Mouse (Mus musculus) kidney, postnatal 25 days (tissue): ENCODE results near the gene Snai1.

Source experiments
- DNase-seq, 2 experiments: peaks; one replicate each; pipeline ENCODE4 v3.0.0; 2021; ENCODE audit warnings: mixed read lengths in 2 of 2

Snai1 gene

DNA sequence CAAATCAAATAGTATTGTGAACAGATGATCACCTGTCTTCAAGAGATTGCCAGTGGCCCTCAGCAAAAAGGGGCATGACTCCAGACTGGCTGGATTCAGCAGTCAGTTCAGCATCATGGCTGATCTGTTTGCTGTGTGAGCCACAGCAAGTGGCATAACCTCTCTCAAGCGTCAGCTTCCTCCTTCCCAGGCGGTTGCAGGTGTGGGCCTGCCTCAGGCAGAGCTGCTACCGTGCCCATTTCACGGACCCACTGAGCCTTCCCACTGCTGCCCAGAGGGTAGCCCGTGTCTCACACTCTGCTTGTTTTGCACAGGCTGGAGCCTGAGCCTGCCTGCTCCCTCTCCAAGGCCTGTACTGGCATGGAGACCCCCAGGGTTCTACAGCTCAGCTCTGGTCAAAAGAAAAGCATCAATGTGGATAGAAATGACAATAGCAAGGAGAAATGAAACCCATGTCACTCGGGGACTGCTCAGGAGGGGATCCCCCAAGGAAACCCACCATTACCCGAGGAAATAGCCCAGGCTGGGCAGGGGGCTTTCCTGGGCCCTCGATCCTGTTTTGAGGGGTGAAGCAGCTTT lies 13.4 kb downstream of the Snai1 start:
- DNase-seq = no peak

DNA sequence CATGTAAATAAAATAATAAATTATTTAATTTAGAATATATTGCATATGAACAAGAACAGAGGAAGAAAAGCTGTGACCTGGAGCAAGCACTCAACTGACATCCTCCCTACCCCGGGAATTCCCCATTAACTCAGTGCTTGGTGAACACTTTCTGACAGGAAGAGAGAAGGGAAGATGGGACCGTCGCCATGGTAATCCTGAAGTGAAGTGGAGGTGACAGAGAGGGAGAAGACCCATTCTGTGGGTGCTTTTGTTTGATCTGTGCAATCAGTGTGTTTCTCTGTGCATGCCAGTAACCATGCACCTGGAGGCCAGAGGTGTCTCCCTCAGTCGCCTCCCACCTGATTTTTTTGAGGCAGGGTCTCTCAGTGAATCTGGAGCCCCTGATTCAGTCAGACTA lies 14.3 kb downstream of the Snai1 start:
- DNase-seq = no peak

- no peak for DNase-seq
Observed at GRCm38 (mm10) chr2:167552927-167553402, 15.0 kb downstream of the Snai1 start.

DNA sequence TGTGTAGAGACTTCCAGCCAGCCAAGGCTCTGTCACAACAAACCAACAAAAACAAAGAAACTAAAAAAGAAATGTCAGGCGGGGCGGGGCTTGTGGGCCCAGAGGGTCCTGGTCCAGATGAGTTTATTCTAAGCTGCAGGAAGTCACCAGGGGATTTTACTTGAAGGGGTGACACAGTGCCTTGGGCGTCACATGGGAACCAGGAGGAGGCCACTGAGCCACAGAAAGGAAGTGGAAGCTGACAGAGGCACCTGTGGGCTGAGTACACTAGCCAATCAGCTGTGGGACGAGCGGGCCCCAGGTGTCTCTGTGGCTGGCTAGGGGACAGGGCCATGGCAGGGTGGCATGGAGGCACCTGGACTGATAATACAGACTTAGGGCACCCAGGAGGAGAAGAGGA lies 17.8 kb downstream of the Snai1 start:
- DNase-seq = no peak

DNA sequence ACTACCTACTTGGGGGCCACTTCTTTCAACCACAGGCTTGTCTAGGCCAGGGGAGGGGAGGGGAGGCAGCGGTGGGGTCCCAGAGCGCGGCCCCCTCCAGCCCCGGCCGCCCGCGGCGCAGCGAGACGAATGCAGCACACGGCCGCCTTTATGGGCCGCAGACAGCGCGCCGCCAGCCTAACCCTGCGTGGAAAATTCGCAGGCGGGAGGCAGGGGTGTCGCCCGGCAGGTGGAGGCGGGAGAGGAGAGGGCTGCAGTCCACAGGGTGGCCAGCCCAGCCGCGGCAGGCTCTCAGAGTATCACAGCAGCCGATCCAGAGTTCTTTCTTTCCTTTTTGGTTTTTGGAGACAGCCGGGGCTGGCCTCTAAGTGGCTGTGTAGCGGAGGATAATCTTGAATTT lies 21.4 kb downstream of the Snai1 start:
- no peak for DNase-seq

- peak; percentile 65 to 68 for DNase-seq
Observed at GRCm38 (mm10) chr2:167562101-167562500, 24.1 kb downstream of the Snai1 start.

- DNase-seq = no peak
Observed at GRCm38 (mm10) chr2:167563035-167563434, 25.0 kb downstream of the Snai1 start.

DNA sequence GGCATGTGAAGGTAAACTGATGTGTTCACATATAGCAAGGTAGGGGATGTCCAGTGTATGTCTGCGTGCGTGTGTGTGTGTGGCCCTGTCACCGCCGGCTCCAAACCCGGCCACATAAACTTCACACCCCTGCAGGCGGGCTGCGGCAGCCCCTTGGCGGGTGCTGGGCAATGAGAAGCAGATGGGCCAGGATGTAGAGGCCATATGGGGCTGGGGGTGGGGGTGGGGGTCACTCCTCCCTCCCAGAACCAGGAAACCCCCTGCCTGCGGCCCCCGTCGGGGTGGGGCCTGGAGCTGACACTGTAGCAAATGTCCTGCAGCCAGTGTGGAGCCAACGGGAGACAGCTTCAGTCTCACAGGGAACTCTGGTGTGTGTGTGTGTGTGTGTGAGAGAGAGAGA lies 25.7 kb downstream of the Snai1 start:
- DNase-seq = no peak

DNA sequence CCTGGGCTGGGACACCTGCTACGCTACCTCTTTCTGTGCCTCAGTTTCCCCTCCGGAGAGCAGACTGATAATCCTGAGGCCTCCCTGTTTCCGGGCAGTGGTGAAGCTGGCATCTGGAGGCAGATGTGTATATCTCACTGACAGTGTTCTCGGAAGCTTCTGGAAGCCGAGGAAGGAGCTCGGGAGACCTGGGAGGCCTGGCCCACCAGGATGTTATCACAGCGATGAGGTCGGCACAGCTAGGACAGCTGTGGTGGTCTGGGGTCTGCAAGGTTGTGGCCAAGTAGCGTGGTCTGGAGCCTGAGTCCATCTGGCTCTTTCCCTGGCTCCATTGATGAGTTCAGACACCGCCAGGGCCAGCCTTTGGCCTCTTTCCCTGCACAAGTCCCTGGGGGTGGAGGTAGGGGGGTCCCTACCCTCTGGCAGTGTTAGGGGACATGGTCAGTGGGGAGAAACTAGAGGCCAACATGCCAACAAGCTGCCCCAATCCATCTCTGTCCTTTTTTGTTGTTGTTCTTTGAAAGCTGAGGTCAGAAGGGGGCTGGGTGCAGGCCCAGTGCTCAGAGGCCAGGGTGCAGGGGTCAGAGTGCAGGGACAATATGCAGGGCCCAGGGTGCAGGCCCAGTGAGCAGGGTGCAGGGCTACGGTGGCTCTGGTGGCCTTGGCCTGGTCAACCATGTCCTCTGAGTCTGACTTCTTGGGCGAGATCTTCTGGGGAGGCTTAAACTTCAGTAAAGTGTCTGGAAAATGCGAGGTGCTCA lies 26.7 kb downstream of the Snai1 start:
- peak; percentile 39 to 47 for DNase-seq

- DNase-seq = no peak
Observed at GRCm38 (mm10) chr2:167565312-167565656, 27.3 kb downstream of the Snai1 start.

GRCm38 (mm10) chr2:167565682-167566081 lies 27.7 kb downstream of the Snai1 start:
- peak; percentile 79 to 85 for DNase-seq

DNA sequence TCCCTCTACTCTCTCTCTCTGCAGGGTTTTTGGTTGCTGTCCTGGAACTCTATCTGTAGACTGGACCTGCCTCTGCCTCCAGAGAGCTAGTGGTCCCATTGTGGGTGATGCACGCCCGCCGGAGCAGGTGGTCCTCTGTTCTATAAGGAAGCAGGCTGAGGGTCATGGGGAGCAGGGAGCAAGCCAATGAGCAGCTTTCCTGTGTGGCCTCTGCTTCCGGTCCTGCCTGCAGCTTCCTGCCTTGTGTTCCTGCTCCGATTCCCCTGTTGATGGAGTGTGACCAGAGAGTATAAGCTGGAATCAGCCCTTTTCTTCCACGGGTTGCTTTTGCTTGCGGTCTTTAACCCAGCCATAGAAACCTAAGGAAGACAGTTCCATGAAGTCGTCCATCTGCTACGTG lies 30.1 kb downstream of the Snai1 start:
- DNase-seq = no peak

GRCm38 (mm10) chr2:167569934-167570651 lies 32.1 kb downstream of the Snai1 start:
- peak; percentile 66 to 83 for DNase-seq

- DNase-seq = no peak
Observed at GRCm38 (mm10) chr2:167570815-167571214, 32.8 kb downstream of the Snai1 start.

- no peak for DNase-seq
Observed at GRCm38 (mm10) chr2:167571442-167572220, 33.6 kb downstream of the Snai1 start.

- peak in 1 of 2 experiments; percentile 53 for DNase-seq
Observed at GRCm38 (mm10) chr2:167574814-167575213, 36.8 kb downstream of the Snai1 start.

DNA sequence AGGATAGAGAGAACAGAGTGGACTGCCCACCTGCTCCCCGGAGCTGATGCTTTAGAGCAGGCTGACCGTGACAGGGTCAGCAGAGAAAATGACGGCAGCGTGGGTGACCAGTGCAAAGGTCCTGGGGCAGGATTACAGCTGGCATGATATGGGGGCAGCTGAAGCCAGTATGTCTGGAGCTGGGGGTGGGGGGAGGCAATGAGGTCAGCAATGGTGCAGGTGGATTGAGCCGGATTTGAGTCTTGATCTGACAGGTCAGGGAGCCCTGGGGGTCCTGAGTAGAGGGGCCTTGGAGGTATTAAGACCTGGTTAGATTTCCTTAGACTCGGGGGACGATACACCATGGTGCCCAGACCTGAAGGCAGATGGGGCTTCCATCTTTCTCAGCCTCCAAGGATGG lies 37.6 kb downstream of the Snai1 start:
- no peak for DNase-seq

GRCm38 (mm10) chr2:167576121-167576620 lies 38.2 kb downstream of the Snai1 start:
- no peak for DNase-seq

GRCm38 (mm10) chr2:167577186-167577785 lies 39.3 kb downstream of the Snai1 start:
- peak; percentile 48 to 64 for DNase-seq

GRCm38 (mm10) chr2:167578521-167578920 lies 40.5 kb downstream of the Snai1 start:
- peak in 1 of 2 experiments; percentile 45 for DNase-seq

GRCm38 (mm10) chr2:167583161-167583952 lies 45.4 kb downstream of the Snai1 start:
- no peak for DNase-seq

GRCm38 (mm10) chr2:167585273-167585672 lies 47.3 kb downstream of the Snai1 start:
- DNase-seq = no peak
